Mouse (Mus musculus) CH12F3 (cell line): ENCODE measurements around the gene Notch1.

ENCODE experiments used
- in situ Hi-C: fragments of 300-500 bp; cut with MboI; formaldehyde crosslinking; loops from 2 replicates; pipeline ENCODE4 v1.14.3; 2020; ENCODE audit warnings: low sequenced_read_pairs

Gene Notch1

GRCm38 (mm10) chr2:26534161-26534560, 17.7 kb upstream of the Notch1 start:
- in situ Hi-C loops: no loop called here

GRCm38 (mm10) chr2:26533249-26533648, 16.8 kb upstream of the Notch1 start:
- in situ Hi-C loops: no loop called here

GRCm38 (mm10) chr2:26531829-26532228, 15.4 kb upstream of the Notch1 start:
- in situ Hi-C loops: no loop called here

GRCm38 (mm10) chr2:26529881-26530280, 13.4 kb upstream of the Notch1 start:
- in situ Hi-C loops: no loop called here

- in situ Hi-C loops: no loop called here
These were observed 12.8 kb upstream of the Notch1 start for GRCm38 (mm10) chr2:26529221-26529805.

- in situ Hi-C loops: no loop called here
These were observed 10.2 kb upstream of the Notch1 start for GRCm38 (mm10) chr2:26526443-26527257.

GRCm38 (mm10) chr2:26525355-26526018, 9.0 kb upstream of the Notch1 start:
- in situ Hi-C loops: no loop called here

GRCm38 (mm10) chr2:26522327-26522726, 5.9 kb upstream of the Notch1 start:
- in situ Hi-C loops: no loop called here

- in situ Hi-C loops: no loop called here
These were observed 3.3 kb upstream of the Notch1 start for GRCm38 (mm10) chr2:26519753-26520152.

GRCm38 (mm10) chr2:26516987-26517386, 524 bp upstream of the Notch1 start:
- in situ Hi-C loops: no loop called here

- in situ Hi-C loops: no loop called here
These were observed 1.1 kb downstream of the Notch1 start for GRCm38 (mm10) chr2:26515335-26515734.

- in situ Hi-C loops: no loop called here
These were observed 3.2 kb downstream of the Notch1 start for GRCm38 (mm10) chr2:26513105-26513745.

- in situ Hi-C loops: no loop called here
These were observed 7.8 kb downstream of the Notch1 start for GRCm38 (mm10) chr2:26508661-26509060.

- in situ Hi-C loops: no loop called here
These were observed 8.5 kb downstream of the Notch1 start for GRCm38 (mm10) chr2:26507961-26508391.

- in situ Hi-C loops: no loop called here
These were observed 9.0 kb downstream of the Notch1 start for GRCm38 (mm10) chr2:26507481-26507886.

GRCm38 (mm10) chr2:26506746-26507280, 9.7 kb downstream of the Notch1 start:
- in situ Hi-C loops: no loop called here

- in situ Hi-C loops: no loop called here
These were observed 11.5 kb downstream of the Notch1 start for GRCm38 (mm10) chr2:26504772-26505480.

- in situ Hi-C loops: no loop called here
These were observed 12.5 kb downstream of the Notch1 start for GRCm38 (mm10) chr2:26503661-26504575.

- in situ Hi-C loops: no loop called here
These were observed 13.4 kb downstream of the Notch1 start for GRCm38 (mm10) chr2:26502863-26503631.
